Mouse (Mus musculus): ENCODE results near the gene Iqsec2.
"Not testable (repeated sequence)": the region's sequence is repeated elsewhere in the genome, so short reads cannot be mapped to it uniquely, and the experiment has no call there.

The Iqsec2 gene

DNA sequence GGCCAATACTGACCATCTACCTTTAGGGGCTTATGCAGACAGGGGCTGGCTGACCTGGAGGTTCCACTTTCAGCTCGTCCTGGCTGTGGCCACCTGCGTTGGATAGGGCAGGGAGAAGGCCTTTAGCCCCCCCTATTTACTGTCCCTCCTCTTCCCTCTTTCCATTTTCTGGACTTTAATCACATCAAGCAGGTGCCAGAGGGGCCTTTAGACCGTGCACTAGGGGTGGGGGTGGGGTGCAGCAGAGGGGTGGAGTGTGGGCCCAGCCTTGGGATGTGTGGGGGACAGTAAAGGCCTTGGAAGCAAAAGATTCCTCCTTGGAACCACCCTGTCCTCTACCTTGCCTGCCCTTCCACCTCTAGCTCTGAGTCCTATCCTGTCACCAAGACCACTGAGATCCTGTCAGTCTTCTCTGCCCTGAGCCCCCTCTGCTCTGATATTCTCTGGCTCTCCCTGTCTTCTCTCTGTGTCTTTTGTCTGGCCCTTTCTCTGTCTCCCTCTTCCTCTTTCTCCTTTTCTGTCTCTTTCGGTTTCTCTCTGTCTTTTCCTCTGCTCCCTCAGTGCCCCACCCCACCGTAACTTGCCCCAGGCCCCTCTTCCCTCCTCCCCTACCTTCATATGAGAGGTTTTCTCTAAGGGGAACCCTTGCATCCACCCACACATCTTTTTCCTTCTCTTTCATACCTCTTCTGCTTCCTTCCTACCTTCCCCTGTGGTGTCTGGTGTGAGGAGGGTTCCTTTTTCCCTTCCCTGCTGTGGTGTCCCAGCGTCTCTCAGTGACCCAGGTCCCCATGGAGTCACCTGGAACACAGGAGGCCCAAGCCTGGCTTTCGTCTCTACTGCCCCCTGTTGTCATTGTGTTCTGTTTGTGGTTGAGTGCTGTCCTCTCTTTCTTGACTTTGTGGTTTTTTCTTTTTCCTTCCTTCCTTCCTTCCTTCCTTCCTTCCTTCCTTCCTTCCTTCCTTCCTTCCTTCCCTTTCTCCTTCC lies 35.9 kb downstream of the Iqsec2 start:
- no peak for DNase-seq (ENCODE audit: low spot score)

DNA sequence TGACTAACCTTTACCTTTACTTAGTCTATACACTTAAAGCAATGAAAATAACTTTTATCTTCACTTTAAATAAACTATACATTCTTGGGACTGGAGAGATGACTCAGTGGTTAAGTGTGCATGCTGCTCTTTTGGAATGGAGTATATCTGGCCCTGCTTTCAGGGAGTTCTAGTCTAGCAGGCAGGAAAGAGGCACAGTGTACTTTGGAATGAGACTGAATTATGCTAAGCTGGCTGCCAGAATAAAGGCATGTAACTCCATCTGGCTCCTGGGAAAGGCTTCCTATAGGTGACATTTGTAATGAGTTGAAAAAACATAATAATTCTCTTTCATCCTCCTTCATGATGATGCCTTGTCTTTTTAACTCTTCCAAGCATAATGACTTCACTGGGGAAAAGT lies 43.1 kb downstream of the Iqsec2 start:
- DNase-seq (ENCODE audit: low spot score), result no peak

DNA sequence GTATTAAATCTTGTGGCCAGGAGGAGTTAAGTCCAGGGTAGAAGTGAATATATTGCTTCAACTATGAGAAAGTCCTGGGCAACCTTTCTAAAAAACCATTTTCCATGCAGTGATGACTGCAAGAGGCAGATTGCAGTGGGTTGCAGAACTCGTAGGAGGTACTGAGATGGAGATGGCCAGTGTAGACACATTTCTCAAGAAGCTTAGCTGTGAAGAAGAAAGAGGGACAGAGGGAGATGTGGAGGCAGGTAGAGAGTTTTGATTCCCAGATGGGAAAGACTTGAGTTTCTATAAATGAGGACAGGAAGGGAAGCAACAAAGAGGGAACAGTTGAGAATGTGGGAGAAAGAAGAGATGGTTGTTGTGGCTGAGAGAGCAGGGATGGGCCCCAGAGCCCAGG lies 47.2 kb downstream of the Iqsec2 start:
- DNase-seq (ENCODE audit: low spot score), result no peak

DNA sequence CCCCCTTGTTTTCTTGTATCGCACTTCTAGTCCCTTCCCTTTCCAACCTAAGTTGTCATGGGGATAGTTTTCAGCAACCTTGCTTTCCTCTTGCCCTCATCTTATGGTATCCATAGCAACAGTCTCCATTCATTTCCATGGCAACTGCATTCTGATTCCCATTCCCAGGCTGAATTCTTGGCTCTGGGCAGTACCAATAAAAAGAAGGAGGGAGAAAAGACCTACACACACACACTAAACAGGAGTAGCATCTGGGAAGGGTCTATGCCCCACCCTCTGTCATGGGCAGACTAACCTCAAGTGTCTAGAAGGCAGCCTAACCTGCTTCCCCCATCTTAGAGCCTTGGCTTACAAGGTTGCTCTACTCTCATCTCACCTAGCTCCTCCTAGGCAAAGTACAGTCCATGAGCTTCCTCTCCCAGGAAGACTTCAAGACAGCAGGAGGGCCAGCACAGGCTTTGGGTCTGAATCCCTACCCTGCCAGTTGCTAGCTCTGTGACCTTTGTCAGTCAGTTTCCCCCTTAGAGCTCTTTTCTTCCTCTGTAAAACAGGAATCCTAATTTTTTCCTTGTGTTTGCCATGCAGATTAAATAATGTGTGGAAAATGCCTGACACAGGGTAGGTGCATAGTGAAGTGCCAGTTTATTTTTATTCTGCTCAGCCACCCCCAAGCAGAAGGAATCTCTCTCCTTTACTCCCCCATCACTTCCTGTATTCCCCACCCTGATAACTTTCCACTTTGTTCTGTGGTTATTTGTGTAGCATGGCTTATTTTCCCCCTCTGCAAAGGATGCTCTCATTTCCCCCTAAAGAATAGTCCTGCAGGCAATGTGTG lies 54.0 kb downstream of the Iqsec2 start:
- DNase-seq (ENCODE audit: low spot score), result no peak

DNA sequence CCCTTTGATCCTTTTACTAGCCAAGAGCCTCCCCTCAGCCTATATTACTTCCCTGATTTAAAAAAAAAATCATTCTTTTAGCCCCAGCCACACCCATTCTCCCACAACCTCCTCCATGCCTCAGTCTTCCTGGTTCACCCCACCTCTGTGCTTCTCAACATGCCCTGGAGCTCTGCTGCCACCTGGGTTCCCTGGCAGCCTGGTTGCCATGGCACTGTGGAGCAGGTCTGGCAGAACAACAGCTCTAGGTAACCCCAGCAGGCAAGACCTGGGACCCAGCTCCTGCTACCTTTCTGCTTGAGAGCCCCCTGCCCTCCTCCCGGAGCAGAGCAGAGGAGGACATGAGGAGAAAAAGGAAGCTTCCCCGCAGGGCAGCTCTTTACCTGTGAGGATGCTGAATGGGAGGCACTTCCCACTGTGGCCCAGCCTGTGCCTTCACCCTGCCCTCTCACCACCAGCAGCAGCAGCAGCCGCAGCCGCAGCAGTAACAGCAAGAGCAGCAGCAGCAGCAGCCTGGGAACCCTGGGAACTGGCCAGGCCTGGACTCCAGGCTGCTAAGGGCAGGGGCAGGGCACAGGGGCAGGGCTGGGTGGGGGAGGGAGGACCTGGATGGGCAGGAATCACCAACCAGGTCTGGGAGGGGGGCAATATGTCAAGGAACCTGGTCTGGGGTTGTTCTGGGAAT lies 57.8 kb downstream of the Iqsec2 start:
- DNase-seq (ENCODE audit: low spot score), result no peak

DNA sequence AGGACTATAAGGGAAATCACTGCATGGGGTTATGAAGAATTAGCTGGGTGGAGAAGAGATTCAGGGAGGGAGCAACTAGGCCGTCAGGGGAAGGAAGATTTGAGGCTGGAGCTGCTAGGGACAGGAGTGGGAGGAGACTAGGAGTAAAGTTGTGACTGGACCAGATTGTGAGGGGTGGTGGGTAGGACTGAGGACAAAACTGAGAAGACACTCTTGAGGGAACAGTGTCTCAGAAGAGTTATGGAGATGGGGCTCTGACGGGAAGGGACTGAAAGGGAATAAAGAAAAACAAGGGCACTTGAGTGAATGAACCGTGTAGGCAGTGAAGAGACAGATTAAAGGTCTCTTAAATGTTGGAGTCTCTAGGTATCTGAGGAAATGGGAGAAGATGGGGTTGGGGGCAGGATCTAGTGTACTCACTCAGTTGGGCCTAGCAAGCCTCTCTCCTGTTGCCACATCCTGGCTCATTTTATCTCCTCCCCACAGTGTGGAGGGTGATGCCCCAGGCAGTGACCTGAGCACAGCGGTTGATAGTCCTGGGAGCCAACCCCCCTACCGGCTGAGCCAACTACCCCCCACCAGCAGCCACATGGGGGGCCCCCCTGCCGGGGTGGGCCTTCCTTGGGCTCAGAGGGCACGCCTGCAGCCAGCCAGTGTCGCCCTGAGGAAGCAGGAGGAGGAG lies 58.5 kb downstream of the Iqsec2 start:
- DNase-seq (ENCODE audit: low spot score), result no peak

DNA sequence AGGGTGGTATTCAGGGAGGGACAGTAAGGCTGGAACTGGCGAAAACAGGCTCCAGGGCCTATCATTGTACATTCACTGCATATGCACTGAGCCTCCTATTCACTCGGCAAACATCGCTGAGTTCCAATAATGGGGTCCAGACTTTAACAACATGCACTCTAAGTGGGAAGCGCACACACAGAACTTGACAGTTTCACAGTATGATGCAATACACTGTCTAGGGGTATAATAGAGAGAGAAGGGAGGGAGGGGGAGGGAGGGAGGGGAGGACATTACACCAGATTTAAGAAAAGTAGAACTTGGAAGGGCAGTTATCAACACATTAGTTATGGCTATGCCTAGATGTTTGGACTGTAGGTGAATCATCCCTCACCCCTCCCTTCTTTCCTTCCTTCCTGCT lies 59.2 kb downstream of the Iqsec2 start:
- DNase-seq (ENCODE audit: low spot score), result no peak

DNA sequence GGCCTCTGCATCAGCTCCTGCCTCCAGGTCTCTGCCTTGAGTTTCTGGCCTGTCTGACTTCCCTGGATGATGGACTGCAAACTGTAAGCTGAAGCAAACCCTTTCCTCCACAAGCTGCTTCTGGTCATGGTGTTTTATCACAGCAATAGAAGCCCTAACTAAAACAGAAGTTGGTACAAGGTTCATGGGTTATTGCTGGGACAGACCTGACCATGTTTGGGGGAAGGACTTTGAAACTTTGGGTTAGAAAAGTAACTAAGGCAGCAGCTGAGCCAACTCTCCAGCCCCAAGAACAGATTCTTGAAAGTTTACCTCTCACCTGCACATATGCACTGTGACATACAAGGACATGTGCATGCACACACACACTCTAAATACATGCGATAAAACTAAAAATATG lies 61.4 kb downstream of the Iqsec2 start:
- DNase-seq (ENCODE audit: low spot score), result no peak

DNA sequence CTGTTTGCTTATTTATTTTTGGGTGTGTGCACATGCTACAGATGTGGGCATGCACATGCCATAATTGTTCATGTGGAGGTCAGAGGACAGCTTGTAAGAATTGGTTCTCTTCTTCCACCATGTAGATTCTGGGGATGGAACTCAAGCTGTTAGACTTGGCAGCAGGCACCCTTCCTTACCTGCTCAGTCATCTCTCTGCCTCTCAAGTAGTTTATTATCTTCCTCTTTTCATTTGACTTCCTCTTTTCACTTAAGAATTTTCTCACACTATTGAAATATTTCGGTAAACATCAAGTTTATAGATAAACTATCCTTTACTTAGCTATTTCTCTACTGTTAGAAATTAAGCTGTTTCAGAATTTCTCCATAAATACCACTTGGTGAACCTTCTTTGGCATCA lies 70.6 kb downstream of the Iqsec2 start:
- no peak for DNase-seq (ENCODE audit: low spot score)

DNA sequence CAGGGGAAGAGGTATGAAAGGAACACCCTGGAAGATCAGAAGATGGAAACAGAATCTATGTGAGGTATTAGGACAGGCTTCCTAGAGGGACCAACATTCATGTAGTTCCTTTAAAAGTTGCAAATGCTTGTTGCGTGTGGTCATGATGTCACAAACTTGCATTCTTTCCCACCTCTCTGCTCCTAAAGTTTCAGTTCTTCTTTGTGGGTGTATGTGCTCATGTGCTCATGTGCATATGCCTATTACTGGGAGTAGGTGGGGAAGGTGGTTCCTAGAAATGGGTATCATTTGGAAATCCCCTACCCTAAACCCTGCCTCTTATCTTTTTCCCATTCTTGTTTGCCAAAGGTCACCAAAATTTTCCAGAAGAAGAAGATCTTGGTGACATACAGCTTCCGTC lies 74.5 kb downstream of the Iqsec2 start:
- no peak for DNase-seq (ENCODE audit: low spot score)

DNA sequence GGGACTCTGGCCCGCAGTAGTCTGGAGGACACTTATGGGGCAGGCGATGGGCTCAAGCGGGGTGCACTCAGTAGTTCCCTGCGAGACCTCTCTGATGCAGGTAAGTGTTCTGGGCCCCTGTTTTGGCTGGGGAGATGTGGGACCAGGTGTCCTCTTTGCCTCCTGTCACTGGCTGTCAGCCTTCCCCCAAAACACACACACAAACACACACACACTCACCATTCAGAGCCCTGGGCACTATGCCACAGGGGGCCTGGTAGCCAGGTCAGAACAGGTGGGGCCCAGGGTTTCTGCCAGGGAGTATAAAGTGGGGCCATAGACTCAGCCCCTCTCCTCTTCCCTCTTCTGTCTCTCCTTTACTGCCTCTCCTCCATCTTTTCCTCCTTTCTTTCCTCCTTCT lies 77.7 kb downstream of the Iqsec2 start:
- DNase-seq (ENCODE audit: low spot score), result no peak

DNA sequence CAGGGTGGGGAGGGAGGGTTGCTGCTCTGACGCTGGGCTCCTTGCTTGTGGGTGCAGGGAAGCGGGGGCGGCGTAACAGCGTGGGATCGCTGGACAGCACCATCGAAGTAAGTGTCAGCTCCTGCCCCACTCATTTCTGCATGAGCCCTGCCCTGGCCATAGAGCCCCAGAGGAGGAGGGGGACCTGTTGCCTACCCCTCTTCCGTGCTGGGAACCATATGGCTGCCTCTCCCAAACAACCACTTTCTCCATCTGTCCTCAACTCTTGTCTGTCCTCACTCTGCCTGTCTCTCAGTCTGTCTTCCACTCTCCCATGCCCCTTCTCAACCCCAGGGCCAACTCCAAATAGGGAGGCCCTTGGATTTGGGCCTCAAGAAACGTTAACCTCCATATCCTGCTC lies 78.2 kb downstream of the Iqsec2 start:
- DNase-seq (ENCODE audit: low spot score), result no peak

DNA sequence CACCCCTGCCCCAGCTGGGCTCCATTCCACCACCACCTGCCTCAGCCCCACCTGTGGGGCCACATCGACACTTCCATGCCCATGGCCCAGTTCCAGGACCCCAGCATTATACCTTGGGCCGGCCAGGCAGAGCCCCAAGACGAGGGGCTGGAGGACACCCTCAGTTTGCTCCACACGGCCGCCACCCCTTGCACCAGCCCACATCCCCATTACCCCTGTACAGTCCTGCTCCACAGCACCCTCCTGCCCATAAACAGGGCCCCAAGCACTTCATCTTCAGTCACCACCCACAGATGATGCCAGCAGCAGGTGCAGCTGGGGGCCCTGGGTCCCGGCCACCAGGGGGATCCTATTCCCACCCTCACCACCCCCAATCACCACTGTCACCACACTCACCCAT lies 79.2 kb downstream of the Iqsec2 start:
- DNase-seq (ENCODE audit: low spot score), result no peak

DNA sequence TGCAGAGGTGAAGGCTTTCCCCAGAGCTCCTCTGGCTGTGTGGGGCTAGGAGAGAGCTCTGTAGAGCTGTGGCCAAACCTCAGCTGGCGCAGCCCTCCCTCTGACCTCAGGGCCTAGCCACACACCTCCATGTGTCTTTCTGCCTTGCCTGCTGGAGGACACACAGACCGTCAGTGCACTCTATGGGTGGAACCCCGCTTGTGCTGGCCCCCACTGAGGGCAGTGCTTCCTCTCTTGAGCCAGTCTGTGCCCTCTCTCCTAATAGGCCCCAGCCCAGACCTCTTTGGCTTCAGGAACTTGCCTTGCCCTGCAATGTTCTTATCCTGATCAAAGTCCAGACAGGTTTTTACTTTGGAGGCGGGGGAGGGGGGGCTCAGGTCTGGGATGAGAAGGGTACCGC lies 80.2 kb downstream of the Iqsec2 start:
- DNase-seq (ENCODE audit: low spot score), result no peak

DNA sequence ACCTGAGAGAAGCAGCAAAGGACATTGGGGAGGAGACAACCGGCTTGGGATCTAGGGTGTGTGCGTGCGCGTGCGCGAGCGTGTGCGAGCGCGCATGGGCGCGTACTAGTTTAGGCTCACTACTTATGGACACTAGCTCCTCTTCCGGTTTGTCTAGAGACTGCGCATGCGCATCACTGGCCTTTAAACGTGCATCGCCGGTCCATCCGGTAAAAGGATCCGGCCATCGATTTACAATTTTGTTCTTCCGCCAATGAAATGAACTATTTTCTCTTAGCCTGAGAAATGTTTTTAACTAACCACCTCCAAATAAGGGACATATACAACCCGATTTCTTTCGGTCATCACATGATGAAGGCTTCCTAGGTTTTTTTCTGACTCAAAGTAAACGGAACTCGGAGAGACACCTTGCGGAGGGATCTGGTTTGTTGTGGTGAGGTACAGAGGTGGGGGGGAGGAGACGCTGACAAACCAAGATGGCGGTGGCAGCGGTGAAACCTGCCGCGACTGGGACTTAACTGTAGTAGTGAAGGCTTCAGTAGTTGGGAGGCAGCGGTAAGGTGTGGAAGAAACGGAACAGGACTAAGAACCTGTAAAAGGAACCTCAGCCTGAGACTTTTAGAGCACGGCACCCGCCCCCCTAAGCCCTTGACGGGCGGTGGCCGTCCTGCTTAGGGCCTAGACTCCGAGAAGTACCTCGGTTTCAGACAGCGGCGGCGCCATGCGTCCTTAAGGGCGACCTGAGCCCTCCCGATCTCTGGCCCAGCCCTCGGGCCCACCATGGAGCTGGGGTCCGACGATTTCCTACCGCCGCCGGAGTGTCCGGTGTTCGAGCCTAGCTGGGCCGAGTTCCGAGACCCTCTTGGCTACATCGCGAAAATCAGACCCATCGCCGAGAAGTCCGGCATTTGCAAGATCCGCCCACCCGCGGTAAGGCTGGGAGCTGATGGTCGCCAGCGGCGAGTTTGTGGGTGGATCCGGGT lies 89.0 kb downstream of the Iqsec2 start, which contains the start of gene Kdm5c:
Gene Kdm5c, plus strand, starts transcription at position 240 of the 983 bp plus-strand sequence.
- DNase-seq (ENCODE audit: low spot score), result peak; percentile 97

DNA sequence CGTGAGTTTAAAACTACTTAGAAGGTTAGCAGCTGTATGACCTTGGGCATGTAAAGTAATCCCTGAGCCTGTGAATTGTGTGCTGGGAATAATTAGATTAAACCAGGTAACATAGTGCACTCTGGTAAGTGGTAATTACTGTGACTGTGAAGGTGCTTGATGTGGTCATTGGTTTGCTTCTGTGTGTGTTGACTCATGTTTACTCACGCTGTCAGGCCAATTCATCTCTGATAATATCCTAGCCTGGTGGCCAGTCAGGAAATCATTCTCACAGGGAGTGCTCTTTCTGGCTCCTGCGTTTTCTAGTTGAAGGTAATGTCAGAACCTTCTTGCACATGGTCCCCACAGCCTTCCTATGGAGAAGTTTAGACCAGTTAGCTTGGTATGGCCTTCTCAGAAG lies 90.1 kb downstream of the Iqsec2 start:
- no peak for DNase-seq (ENCODE audit: low spot score)

DNA sequence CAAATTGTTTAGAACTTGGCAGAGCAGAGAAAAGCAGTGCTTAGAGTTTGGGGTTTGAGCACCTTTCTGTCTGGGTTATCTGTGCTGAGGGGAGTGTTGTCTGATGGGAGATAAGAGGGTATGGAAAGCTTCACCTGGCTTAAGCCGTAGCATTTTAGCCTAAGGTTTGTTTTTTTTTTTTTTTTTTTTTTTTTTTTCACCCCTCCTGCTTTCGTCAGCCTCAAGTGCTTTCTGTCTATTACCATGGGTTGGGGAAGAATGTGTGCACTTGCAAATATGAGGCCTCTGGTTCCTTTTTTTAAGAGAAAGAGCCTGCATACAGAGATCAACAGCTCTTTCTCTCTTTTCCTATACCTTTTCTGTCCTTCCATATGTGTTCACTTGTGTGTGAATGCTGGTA lies 91.7 kb downstream of the Iqsec2 start:
- DNase-seq (ENCODE audit: low spot score), result no peak

DNA sequence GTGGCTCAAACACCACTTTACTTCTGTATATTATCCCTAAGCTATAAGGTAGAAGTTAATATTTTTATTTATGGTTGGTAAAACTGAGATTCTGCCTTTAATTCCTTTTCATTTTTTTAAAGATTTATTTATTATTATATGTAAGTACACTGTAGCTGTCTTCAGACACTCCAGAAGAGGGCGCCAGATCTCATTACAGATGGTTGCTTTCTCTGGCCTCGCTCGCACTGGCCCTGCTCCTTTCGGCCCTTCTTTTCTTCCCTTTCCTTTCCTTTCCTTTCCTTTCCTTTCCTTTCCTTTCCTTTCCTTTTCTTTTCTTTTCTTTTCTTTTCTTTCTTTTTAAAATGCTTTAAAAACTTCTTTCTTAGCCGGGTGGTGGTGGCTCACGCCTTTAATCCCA lies 99.1 kb downstream of the Iqsec2 start:
- not testable (repeated sequence) for DNase-seq (ENCODE audit: low spot score)

DNA sequence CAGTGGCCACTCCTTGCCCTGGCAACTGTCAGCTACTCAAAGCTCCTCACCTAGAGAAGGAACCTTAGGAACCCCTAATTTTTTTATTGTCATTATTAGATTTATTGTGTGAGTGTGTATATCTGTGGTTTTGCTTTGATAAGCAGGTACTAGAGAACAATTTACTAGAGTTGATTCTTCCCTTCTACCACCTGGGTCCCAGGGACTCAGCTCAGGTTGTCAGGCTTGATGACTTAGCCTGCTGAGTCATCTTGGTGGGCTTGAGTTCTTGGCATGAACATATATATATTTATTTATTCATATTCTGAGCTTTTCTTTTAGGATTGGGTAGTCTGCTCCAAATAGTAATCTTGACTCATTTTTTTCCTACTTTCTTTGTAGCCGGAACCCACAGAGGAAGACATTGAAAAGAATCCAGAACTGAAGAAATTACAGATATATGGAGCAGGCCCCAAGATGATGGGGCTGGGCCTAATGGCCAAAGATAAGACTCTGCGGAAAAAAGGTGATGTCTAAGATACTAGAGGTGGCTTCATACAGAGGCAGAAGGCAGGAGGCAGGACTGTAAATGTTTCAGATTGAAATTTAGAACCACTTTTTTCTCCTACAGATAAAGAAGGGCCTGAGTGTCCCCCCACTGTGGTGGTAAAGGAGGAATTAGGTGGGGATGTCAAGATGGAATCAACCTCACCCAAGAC lies 100.6 kb downstream of the Iqsec2 start:
- DNase-seq (ENCODE audit: low spot score), result no peak

DNA sequence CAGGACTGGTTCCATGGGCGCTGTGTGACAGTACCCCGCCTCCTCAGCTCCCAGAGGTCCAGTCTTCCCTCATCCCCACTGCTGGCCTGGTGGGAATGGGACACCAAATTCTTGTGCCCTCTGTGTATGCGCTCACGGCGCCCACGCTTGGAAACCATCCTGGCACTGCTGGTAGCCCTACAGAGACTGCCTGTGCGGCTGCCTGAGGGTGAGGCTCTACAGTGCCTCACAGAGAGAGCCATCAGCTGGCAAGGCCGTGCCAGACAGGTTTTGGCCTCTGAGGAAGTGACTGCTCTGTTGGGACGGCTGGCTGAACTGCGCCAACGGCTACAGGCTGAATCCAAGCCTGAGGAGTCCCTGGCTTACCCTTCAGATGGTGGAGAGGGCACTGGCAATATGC lies 127.1 kb downstream of the Iqsec2 start:
- no peak for DNase-seq (ENCODE audit: low spot score)

All from layer of hippocampus, adult 9-10 months (tissue).